Mouse (Mus musculus) ES-E14 (cell line): ENCODE measurements at regions not wholly inside any gene's neighbourhood (a gene's known extent, or its start where the extent isn't known, plus 50 kb on each side); places are given as distances from the start of the nearest gene placed in this dataset.

ENCODE experiments used
- CHD2 ChIP-seq: IDR thresholded peaks from 2 replicates; pipeline ENCODE4 v1.6.1; 2014; ENCODE audit warnings: mild to moderate bottlenecking, low read depth, low read length, inconsistent platforms
- HCFC1 ChIP-seq: IDR thresholded peaks from 2 replicates; pipeline ENCODE4 v1.6.1; 2012; ENCODE audit warnings: low read length, inconsistent platforms, borderline replicate concordance; ENCODE audit not compliant: insufficient read depth
- MAFK ChIP-seq: IDR thresholded peaks from 2 replicates; pipeline ENCODE4 v1.6.1; 2014; ENCODE audit warnings: mild to moderate bottlenecking, low read depth, low read length, inconsistent platforms; ENCODE audit not compliant: insufficient read depth
- ZC3H11A ChIP-seq: IDR thresholded peaks from 2 replicates; pipeline ENCODE4 v1.6.1; 2012; ENCODE audit warnings: low read depth, mild to moderate bottlenecking, inconsistent platforms, low read length, borderline replicate concordance
- ZNF384 ChIP-seq: IDR thresholded peaks from 2 replicates; pipeline ENCODE4 v1.6.1; 2012; ENCODE audit warnings: low read depth, low read length, inconsistent platforms

GRCm38 (mm10) chr9:41479085-41479484 lies 317.6 kb upstream of the Ubash3b start:
- TF ChIP-seq ZNF384 (no peak), CHD2 (no peak), ZC3H11A (no peak), HCFC1 (no peak), MAFK (no peak)
